Mouse (Mus musculus) spleen, adult 2 months (tissue): ENCODE measurements around the gene Sebox.

Source experiments
- CTCF ChIP-seq: fragments of 200-500 bp; IDR thresholded peaks from 2 replicates; pipeline ENCODE4 v1.5.1; 2011; ENCODE audit warnings: mild to moderate bottlenecking, inconsistent platforms; ENCODE audit not compliant: insufficient read depth, insufficient read length, insufficient replicate concordance; ENCODE audit errors: extremely low read depth
- POLR2A ChIP-seq: fragments of 200-500 bp; IDR thresholded peaks from 2 replicates; pipeline ENCODE4 v1.6.1; 2011; ENCODE audit warnings: low read depth, low read length, inconsistent platforms

DNA sequence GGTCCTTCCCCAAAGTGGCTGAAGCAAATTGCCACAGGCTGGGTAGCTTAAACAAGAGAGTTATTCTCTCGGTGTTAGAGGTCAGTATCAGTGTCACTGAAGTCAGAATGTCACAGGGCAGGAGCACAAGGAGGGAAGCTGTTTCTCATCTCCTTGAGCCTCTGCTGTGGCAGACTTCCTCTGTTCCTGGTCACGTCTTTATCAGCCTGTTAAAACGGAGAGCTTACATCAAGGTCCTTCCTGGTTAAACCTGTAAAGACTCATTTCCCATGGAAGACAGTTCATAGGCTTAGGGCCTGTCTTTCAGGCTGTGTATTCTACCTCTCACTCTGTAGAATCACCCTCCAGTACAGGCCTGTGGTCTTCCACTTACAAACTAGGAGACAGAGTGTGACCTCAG is 35.3 kb upstream of the Sebox start:
- TF ChIP-seq CTCF, result no peak
- no peak for TF ChIP-seq POLR2A
